Mouse (Mus musculus): ENCODE measurements around the gene Jpt1.

DNA sequence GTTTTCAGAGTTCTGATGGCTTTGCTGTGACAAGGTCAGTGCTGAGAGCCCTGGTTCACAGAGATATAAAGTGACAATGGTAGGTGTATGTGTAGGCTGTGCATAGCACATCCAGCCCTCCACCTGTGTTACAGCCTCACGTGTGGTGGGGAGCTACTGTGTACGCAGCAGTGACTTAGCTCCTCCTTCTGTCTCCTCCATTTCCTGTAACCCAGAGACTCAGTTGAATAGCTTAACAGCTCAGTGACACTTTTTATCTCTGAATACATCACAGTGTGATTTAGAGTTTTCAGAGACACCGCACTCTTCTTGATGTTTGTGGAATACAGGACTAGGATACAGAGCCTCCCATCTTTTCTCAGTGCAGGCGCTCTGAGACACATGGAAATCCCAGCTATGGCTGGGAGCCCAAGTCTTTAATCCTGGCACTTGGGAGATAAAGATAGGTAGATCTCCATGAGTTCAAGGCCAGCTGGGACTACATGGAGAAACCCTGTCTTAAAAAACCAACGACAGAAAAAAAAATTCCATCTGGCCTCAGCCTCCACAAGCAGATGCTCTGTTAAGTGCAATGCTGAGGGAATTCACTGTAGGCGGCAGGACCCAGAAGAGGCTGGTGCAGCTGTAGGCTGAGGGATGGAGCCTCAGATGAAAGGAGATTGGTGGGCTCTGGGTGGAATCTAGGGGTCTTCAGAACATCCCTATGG is 32.5 kb downstream of the Jpt1 start:
- TF ChIP-seq CTCF (IDR thresholded peaks at IDR 0.05; ENCODE audit: low read depth, low read length) (no peak), POLR2A (IDR thresholded peaks at IDR 0.05; ENCODE audit: insufficient read depth, low read length) (no peak)
